Mouse (Mus musculus) right cerebral cortex, postnatal 36 days (tissue): ENCODE measurements at regions not wholly inside any gene's neighbourhood (a gene's known extent, or its start where the extent isn't known, plus 50 kb on each side); places are given as distances from the start of the nearest gene placed in this dataset.

Experiments used
- DNase-seq, 2 experiments: peaks; one replicate each; pipeline ENCODE4 v3.0.0; 2022; ENCODE audit warnings: low spot score in 2 of 2, mixed read lengths in 1 of 2

GRCm38 (mm10) chr1:184462481-184463124, 269.8 kb downstream of the Hlx start:
- no peak for DNase-seq

GRCm38 (mm10) chr1:184461411-184461810, 271.0 kb downstream of the Hlx start:
- DNase-seq, result no peak

- DNase-seq, result no peak
Observed at GRCm38 (mm10) chr1:184456727-184457126, 275.7 kb downstream of the Hlx start.

GRCm38 (mm10) chr1:184454381-184454780, 278.0 kb downstream of the Hlx start:
- DNase-seq, result no peak

GRCm38 (mm10) chr1:184453673-184454072, 278.7 kb downstream of the Hlx start:
- no peak for DNase-seq

GRCm38 (mm10) chr1:184453061-184453460, 279.4 kb downstream of the Hlx start:
- DNase-seq, result no peak

- no peak for DNase-seq
Observed at GRCm38 (mm10) chr1:184451686-184452085, 280.7 kb downstream of the Hlx start.

- DNase-seq, result no peak
Observed at GRCm38 (mm10) chr1:184449007-184449406, 283.4 kb downstream of the Hlx start.

GRCm38 (mm10) chr1:184447911-184448310, 284.5 kb downstream of the Hlx start:
- DNase-seq, result peak; percentile 36 to 55

- DNase-seq, result peak in 1 of 2 experiments; percentile 8
Observed at GRCm38 (mm10) chr1:184447161-184447667, 285.2 kb downstream of the Hlx start.

- DNase-seq, result no peak
Observed at GRCm38 (mm10) chr1:184444189-184444588, 288.2 kb downstream of the Hlx start.

- no peak for DNase-seq
Observed at GRCm38 (mm10) chr1:184442701-184443100, 289.7 kb downstream of the Hlx start.

GRCm38 (mm10) chr1:184441005-184441557, 291.3 kb downstream of the Hlx start:
- DNase-seq, result no peak

- DNase-seq, result no peak
Observed at GRCm38 (mm10) chr1:184439506-184439905, 292.9 kb downstream of the Hlx start.

- DNase-seq, result no peak
Observed at GRCm38 (mm10) chr1:184436387-184436786, 296.0 kb downstream of the Hlx start.

- no peak for DNase-seq
Observed at GRCm38 (mm10) chr1:184428612-184429011, 303.8 kb downstream of the Hlx start.

- DNase-seq, result no peak
Observed at GRCm38 (mm10) chr1:184428035-184428434, 304.4 kb downstream of the Hlx start.

GRCm38 (mm10) chr1:184425694-184426093, 306.7 kb downstream of the Hlx start:
- DNase-seq, result no peak

- no peak for DNase-seq
Observed at GRCm38 (mm10) chr1:184424035-184424434, 308.4 kb downstream of the Hlx start.

GRCm38 (mm10) chr1:184412596-184412995, 319.8 kb downstream of the Hlx start:
- no peak for DNase-seq

GRCm38 (mm10) chr1:184411066-184411465, 321.4 kb downstream of the Hlx start:
- DNase-seq, result no peak

- no peak for DNase-seq
Observed at GRCm38 (mm10) chr1:184409986-184410385, 322.4 kb downstream of the Hlx start.

GRCm38 (mm10) chr1:184402985-184403384, 329.4 kb downstream of the Hlx start:
- DNase-seq, result no peak
